Mouse (Mus musculus) testis, postnatal 10 days (tissue): ENCODE data around the gene Apoa4.
A peak's percentile ranks its signal among the peaks of the same experiment; 100 is the strongest.

ENCODE experiments used
- DNase-seq: peaks from one replicate; pipeline ENCODE4 v3.0.0; 2021; ENCODE audit warnings: low spot score

Apoa4 gene

DNA sequence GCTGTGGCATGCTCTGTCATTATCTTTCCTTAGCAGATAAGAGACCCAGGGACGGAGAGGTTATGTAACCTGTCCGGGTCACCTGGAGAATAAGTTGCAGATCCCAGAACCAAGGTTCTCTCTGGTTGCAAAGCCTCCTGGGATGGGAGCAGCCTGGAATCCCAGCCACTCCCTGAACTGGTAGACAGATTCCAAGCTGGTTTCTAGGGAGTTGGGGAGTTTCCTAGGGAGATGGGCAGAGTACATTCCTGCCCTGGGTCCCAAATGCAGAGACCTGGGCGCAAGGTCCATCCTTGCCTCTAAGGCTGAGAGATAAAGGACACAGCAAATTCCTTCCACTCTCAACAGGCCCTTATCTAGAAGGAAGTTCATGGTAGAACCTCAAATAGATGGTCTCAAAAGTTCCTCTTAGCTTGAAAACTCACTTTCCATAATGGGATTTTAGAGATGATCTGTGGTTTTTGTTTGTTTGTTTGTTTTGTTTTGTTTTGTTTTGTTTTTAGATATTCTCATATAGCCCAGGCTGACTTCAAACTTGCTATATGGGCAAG, 13.4 kb upstream of the Apoa4 start:
- DNase-seq, result no peak

- DNase-seq, result no peak
Observed at GRCm38 (mm10) chr9:46228491-46228890, 12.0 kb upstream of the Apoa4 start, which contains the start of gene Apoa1. TSS of gene Apoa1 (plus strand) at chr9:46228580.

DNA sequence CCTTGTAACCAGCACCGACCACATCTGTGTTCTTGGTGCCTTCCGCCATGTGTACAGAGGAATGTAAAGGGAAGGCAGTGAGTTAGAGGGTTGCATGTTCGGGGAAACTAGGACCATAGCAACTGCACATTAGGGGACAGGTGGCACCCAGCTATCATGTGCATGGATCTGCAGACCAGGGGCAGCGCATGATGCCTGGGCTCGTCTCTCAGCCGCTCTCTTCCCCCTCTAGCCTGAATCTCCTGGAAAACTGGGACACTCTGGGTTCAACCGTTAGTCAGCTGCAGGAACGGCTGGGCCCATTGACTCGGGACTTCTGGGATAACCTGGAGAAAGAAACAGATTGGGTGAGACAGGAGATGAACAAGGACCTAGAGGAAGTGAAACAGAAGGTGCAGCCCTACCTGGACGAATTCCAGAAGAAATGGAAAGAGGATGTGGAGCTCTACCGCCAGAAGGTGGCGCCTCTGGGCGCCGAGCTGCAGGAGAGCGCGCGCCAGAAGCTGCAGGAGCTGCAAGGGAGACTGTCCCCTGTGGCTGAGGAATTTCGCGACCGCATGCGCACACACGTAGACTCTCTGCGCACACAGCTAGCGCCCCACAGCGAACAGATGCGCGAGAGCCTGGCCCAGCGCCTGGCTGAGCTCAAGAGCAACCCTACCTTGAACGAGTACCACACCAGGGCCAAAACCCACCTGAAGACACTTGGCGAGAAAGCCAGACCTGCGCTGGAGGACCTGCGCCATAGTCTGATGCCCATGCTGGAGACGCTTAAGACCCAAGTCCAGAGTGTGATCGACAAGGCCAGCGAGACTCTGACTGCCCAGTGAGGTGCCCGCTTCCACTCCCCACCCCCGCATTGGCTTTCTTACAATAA, 10.7 kb upstream of the Apoa4 start:
- peak; percentile 89 for DNase-seq

DNA sequence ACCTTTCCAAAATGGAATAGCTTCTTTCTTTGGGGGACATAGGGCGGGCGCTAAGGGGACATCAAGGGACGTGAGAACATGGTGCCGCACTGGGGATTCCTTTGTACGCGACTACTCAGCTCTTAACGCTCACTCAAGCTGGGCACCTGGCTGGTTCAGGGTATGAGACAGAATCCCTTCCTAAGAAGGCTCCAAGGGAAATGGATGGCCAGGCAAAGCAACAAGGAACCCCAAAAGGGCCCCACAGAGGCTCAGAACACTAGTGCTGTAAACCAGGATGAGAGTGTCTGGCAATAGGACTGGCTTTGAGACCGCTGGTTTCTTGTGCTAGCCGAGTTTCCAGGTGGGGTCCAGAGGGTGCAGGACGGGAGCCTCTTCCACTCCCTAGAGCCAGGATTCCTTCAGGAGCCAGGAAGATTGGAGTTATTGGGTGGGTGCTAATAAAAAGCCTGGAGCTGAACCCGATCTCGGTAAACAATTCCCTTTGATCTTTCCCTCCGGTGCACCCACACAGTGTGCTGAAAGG, 10.0 kb upstream of the Apoa4 start:
- no peak for DNase-seq

DNA sequence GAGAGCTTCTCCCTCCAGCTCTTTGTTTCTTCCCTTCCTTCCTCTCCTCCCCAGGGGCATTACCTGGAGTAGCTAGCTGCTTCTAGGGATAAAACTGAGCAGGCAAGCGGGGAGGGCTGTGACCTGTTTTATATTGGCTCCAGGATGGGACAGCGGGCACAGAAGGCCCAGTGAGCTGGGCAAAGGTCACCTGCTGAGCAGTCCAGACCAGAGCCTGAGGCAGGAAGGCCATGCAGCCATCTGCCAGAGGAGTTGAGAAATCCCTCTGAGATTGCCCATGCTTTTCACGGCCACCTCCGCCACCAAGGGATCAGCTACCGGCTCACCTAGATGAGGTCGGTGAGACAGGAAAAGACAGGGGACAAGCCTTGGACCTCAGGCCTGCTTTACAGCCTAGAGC, 5.3 kb upstream of the Apoa4 start:
- DNase-seq, result no peak

- DNase-seq, result no peak
Observed at GRCm38 (mm10) chr9:46235596-46235648, 5.1 kb upstream of the Apoa4 start, which contains the start of gene Apoc3. TSS of gene Apoc3 (minus strand) at chr9:46235636.

GRCm38 (mm10) chr9:46235649-46236048, 4.8 kb upstream of the Apoa4 start:
- no peak for DNase-seq

DNA sequence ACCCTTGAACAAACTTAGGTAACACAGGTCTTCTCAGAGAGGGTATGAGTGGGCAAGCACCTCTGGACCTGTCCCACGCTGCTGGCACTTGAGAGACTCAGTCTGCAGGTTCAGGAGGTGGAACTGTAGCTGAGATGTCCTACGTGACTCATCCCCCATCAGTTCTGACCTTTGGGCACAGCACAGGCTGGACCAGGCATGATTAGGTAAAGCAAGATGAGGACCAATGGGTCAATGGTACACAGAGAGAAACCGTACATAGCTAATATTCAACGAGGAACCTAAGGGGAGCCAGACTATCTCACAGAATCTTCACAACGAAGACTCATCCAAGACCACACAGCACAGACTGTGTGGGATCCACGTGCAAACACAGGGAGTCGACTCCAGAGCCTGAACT, 1.6 kb upstream of the Apoa4 start:
- DNase-seq, result no peak

DNA sequence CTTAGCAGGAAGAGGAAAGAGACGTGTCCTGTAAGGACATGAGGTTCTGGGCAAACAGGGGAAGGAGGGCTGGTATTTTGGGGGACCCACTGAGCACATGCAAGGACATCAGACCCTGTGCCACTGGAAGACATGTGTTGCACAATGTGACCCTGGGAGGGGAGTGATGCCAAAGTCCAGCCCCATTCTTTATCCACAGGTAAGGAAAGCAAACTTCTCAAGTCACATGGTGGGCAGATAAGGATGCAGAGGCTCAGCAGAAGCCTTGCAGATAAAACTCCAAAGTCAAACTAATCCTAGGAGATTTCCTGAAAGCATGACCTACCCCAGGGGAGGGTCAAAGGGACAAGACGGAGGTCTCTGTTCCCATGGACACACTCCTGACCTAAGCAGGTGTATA, 1.3 kb downstream of the Apoa4 start:
- no peak for DNase-seq

DNA sequence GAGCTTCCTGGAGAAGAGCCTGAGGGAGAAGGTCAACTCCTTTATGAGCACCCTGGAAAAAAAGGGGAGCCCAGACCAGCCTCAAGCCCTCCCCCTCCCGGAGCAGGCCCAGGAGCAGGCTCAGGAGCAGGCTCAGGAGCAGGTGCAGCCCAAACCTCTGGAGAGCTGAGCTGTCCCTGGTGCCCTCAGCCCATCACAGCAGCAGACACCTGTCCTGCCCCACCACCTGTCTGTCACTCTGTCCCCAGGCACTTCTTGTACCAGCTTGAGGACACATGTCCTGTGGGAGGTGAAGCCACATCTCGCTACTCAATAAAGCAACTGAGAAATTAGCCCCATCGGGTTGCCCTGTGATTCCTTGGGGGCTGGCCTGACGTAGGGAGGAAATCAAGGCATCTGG, 2.6 kb downstream of the Apoa4 start:
- DNase-seq, result no peak

DNA sequence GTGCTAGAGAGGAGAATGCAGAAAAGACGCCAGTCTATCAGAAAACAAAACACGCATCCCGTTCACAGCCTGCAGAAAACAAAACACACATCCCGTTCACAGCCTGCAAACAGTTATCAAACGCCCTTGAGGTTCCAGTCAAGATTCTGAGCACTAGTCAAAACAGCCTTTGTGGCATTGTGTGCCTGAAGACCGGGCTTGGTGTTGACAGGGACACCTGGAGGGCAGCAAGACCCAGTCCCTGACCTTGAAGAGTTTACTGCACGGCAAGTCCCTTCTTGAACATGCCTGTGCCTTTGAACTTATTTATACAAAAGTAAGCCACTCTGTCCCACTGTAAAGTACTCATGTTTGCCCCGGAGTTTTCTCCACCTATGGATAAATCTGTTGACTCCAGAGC, 3.1 kb downstream of the Apoa4 start:
- no peak for DNase-seq

- DNase-seq, result peak; percentile 77
Observed at GRCm38 (mm10) chr9:46246752-46247324, 6.3 kb downstream of the Apoa4 start.

GRCm38 (mm10) chr9:46256177-46256576, 15.7 kb downstream of the Apoa4 start:
- DNase-seq, result no peak

DNA sequence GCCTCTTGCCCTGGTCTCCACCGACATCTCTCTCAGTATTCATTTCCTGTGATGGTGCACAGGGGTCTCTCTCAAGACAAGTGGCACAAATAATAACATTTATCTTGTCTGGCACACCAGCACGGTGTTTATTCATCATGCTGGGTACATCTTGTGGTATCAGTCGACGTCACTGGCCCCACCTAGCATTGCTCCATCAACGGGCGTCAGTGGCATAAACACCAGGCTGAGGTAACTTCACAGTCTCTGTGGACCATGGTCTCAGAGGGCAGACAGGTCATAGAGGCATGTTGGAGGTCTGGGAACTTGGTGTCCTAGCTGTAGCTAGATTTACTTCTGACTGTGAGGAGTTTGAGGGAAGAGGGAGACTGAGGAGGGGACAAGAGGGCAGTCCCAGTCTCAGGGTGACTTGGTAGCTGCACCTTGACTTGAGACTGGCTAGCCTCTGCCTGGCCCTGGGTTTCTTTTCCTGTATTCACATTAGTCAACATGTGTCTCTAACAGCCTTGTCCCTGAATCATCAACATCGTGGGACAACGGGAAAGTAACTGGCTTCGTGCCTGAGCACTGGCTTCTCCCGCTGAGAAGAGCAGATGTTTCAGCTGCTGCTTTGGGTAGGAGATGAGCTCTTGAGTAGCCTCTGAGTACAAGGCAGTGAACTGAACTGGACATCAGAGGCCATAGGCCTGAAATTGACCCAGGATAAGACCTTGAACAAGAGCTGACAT, 16.3 kb downstream of the Apoa4 start:
- DNase-seq, result no peak

- no peak for DNase-seq
Observed at GRCm38 (mm10) chr9:46257546-46257945, 17.1 kb downstream of the Apoa4 start.

- DNase-seq, result no peak
Observed at GRCm38 (mm10) chr9:46259111-46259510, 18.6 kb downstream of the Apoa4 start.

DNA sequence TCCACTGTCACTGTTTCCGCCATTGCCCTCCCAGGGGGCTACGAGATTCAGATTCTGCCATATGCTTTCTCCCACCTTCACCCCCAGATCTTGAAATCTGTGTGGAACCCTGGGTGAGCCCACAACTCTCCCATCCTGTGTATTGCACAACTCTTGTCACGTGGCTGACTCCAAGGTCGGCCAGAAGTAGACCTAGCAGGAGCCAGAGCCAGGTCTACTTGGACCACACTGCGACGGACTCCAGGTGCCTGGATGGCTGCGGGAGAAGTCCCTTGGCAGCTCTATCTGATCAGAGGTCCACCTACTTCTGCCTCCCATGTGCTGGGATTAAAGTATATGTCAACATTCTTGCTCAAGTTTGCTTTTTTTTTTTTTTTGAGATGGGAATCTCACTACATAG, 20.6 kb downstream of the Apoa4 start:
- no peak for DNase-seq

DNA sequence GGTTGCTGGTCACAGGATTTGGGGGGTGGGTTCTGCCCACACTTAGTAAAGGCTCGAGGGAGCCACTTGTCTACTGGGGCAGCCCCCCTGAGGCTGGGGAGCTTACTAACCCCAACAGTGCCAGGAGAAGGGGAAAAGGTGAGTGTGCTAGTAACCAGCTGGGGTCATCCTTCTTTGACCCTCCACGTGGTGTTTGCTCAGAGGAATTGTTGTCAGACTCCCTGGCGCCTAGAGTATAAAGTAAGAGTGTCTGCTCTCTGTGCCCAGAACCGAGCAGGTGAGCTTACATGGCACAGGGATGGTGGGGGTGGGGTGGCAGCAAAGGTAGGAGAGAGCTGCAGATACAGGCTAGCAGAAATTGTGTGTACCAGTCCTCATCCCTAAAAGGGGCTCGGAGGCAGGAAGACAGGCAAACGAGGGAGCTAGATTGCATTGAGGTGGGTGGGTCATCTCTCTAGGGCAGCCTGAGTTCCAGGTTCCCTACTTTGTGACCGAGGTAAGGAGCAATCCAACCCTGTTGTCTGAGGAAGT, 27.9 kb downstream of the Apoa4 start, which contains the start of gene Apoa5:
TSS of gene Apoa5 (plus strand) at position 291 of the 531 bp plus-strand sequence.
- DNase-seq, result no peak

GRCm38 (mm10) chr9:46269125-46269524, 28.6 kb downstream of the Apoa4 start:
- no peak for DNase-seq

DNA sequence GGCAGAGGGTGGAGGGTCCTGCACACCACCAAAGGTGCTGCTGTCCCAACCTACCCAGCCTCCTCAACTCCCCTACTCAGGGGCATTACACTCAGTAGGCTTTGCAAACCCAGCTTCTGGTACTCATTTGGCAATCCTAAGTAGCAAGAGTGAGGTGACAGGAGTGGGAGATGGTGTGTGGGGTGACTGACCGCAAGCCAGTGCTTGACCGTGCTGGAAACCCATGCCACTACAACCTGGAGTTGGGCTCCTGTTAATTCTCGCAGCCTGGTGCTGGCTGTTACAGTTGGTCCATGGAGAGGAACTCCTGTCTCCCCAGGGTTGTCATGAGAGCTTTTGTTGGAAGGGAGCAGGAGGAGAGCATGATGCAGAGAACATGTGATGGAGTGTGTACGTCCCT, 30.3 kb downstream of the Apoa4 start:
- DNase-seq, result no peak

- DNase-seq, result no peak
Observed at GRCm38 (mm10) chr9:46272070-46272469, 31.6 kb downstream of the Apoa4 start.

DNA sequence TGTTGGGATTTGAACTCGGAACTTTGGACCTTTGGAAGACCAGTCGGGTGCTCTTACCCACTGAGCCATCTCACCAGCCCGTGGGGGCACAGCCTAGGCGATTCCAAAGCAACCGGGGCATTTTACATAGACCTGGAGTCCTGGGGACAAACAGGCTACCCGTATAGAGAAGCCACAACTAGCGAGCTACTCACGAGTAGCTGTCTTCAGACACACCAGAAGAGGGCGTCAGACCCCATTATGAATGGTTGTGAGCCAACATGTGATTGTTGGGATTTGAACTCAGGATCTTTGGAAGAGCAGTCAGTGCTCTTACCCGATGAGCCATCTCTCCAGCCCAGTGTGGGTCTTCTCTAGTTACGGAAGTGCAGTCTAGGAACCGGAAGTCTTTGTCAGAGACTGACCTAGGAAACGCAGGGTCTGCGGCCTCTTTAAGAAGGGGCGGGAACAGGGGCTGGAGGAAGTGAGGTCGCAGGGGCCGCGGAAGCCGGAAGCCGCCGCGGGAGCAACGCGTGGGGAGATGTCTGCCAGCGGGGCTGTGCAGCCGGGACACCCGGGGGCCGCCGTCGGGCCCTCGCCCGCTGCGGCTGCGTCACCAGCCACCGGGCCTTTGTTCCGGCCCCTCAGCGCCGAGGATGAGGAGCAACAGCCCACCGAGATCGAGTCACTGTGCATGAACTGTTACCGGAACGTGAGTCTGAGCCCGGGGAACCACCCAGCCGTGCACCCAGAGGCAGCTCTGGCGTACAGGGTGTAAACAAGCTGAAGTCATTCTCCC, 32.4 kb downstream of the Apoa4 start, which contains the start of gene Zpr1:
TSS of gene Zpr1 (plus strand) at position 388 of the 778 bp plus-strand sequence.
- peak; percentile 85 for DNase-seq
